Mouse (Mus musculus) kidney, embryonic 16.5 days (tissue): ENCODE data around the gene Vstm2a. TPM values are rescaled to one million over a fixed set of nuclear protein-coding genes. Genes with fewer than 3 reads are reported as not detected.
A peak's percentile ranks its signal among the peaks of the same experiment; 100 is the strongest.

Source experiments
- ATAC-seq: fragments of 200-750 bp; cut with Nextera tagmentation; 2 replicates; pipeline ENCODE4 v1.8.0; 2017; ENCODE audit warnings: moderate TSS enrichment; ENCODE audit not compliant: low FRiP score, low TSS enrichment
- H3K27ac ChIP-seq: fragments of 300-500 bp; sonication (generic); 2 replicates; pipeline ENCODE4 v1.5.1; 2014; ENCODE audit warnings: low read length
- H3K27me3 ChIP-seq: fragments of 300-500 bp; sonication (generic); 2 replicates; pipeline ENCODE4 v1.6.1; 2014; ENCODE audit warnings: low read length, control low read depth, mixed read lengths; ENCODE audit not compliant: insufficient read depth
- H3K36me3 ChIP-seq: fragments of 300-500 bp; sonication (generic); 2 replicates; pipeline ENCODE4 v1.6.1; 2014; ENCODE audit warnings: low read length, control low read depth, mixed read lengths; ENCODE audit not compliant: insufficient read depth
- H3K4me1 ChIP-seq: fragments of 300-500 bp; sonication (generic); 2 replicates; pipeline ENCODE4 v1.6.1; 2014; ENCODE audit warnings: low read length, control low read depth, mixed read lengths; ENCODE audit not compliant: insufficient read depth
- H3K4me2 ChIP-seq: fragments of 300-500 bp; sonication (generic); replicated peaks from 2 replicates; pipeline ENCODE4 v1.6.1; 2014; ENCODE audit warnings: low read depth, low read length
- H3K4me3 ChIP-seq: fragments of 300-500 bp; sonication (generic); 2 replicates; pipeline ENCODE4 v1.5.1; 2014; ENCODE audit warnings: mild to moderate bottlenecking, low read length
- H3K9ac ChIP-seq: fragments of 300-500 bp; sonication (generic); replicated peaks from 2 replicates; pipeline ENCODE4 v1.6.1; 2014; ENCODE audit warnings: low read length
- H3K9me3 ChIP-seq: fragments of 300-500 bp; sonication (generic); 2 replicates; pipeline ENCODE4 v1.6.1; 2016; ENCODE audit warnings: low read length, control low read depth
- WGBS: fragments of 180-500 bp; shearing (Covaris S2); extraction: QIAGEN DNeasy Blood & Tissue Kit; methylation state at CpG from one replicate; pipeline ENCODE4 v1.1.7; 2014; 5-methylcytosine and 5-hydroxymethylcytosine counted together
- polyA plus RNA-seq: library from polyadenylated mRNA; unstranded; fragments of >200 nt; fragmentation: Nextera tagmentation; extraction: Ambion mirVana; gene quantifications from 2 replicates; pipeline ENCODE4 v1.2.1, GENCODE M21; 2015

Gene Vstm2a
- polyA plus RNA-seq, 1 experiment from 2014 or later, result 0.56 TPM

- H3K9me3 ChIP-seq, result no peaks in the 10 kb centered on the region
- 49% methylated on average over 1 of the region's 1 CpGs for WGBS
Observed at GRCm38 (mm10) chr11:16299960-16300359, 42.4 kb downstream of the Vstm2a start.

GRCm38 (mm10) chr11:16300709-16301108 lies 43.2 kb downstream of the Vstm2a start:
- Histone ChIP-seq H3K4me3 (no peak overlapping the region), H3K4me2 (no peak overlapping the region), H3K9me3 (no peaks in the 10 kb centered on the region), H3K27ac (no peak overlapping the region), H3K27me3 (no peaks in the 10 kb centered on the region), H3K9ac (no peak overlapping the region), H3K4me1 (no peaks in the 10 kb centered on the region), H3K36me3 (no peaks in the 10 kb centered on the region)
- no peak for ATAC-seq
- 68% methylated on average over 2 of the region's 2 CpGs for WGBS

More at GRCm38 (mm10) chr11:16299960-16300359, 42.4 kb downstream of the Vstm2a start:
- Histone ChIP-seq H3K27me3 (no peaks in the 10 kb centered on the region), H3K4me1 (no peaks in the 10 kb centered on the region), H3K4me2 (no peak overlapping the region), H3K4me3 (no peak overlapping the region), H3K9ac (no peak overlapping the region), H3K27ac (no peak overlapping the region), H3K36me3 (no peaks in the 10 kb centered on the region)
- ATAC-seq, result no peak

GRCm38 (mm10) chr11:16315097-16315496 lies 57.6 kb downstream of the Vstm2a start:
- Histone ChIP-seq H3K27me3 (no peaks in the 10 kb centered on the region), H3K36me3 (no peaks in the 10 kb centered on the region), H3K9ac (no peak overlapping the region), H3K4me3 (no peak overlapping the region), H3K9me3 (no peaks in the 10 kb centered on the region), H3K4me2 (no peak overlapping the region), H3K27ac (no peak overlapping the region), H3K4me1 (no peaks in the 10 kb centered on the region)
- no peak for ATAC-seq
- WGBS, result 85% methylated on average over 2 of the region's 2 CpGs

- Histone ChIP-seq H3K9ac (no peak overlapping the region), H3K4me3 (no peak overlapping the region), H3K27me3 (no peaks in the 10 kb centered on the region), H3K27ac (no peak overlapping the region), H3K4me1 (no peaks in the 10 kb centered on the region), H3K9me3 (no peaks in the 10 kb centered on the region), H3K4me2 (no peak overlapping the region), H3K36me3 (no peaks in the 10 kb centered on the region)
- ATAC-seq, result no peak
- WGBS, result 24% methylated on average over 3 of the region's 3 CpGs
Observed at GRCm38 (mm10) chr11:16345179-16345578, 87.7 kb downstream of the Vstm2a start.

GRCm38 (mm10) chr11:16345676-16346075 lies 88.2 kb downstream of the Vstm2a start:
- no peak overlapping the region for H3K4me2 ChIP-seq
- no peak overlapping the region for H3K4me3 ChIP-seq
- peak; percentile 27; the same call in 1 of the 2 replicates for ATAC-seq
- no peak overlapping the region for H3K27ac ChIP-seq
- H3K36me3 ChIP-seq, result no peaks in the 10 kb centered on the region
- no peaks in the 10 kb centered on the region for H3K9me3 ChIP-seq
- 60% methylated on average over 3 of the region's 3 CpGs for WGBS
- H3K27me3 ChIP-seq, result no peaks in the 10 kb centered on the region
- no peaks in the 10 kb centered on the region for H3K4me1 ChIP-seq
- H3K9ac ChIP-seq, result no peak overlapping the region

- Histone ChIP-seq H3K36me3 (no peaks in the 10 kb centered on the region), H3K9ac (no peak overlapping the region), H3K27ac (no peak overlapping the region), H3K4me3 (no peak overlapping the region), H3K9me3 (no peaks in the 10 kb centered on the region), H3K4me1 (no peaks in the 10 kb centered on the region), H3K27me3 (no peaks in the 10 kb centered on the region), H3K4me2 (no peak overlapping the region)
- ATAC-seq, result no peak
- 92% methylated on average over 4 of the region's 4 CpGs for WGBS
Observed at GRCm38 (mm10) chr11:16351915-16352314, 94.4 kb downstream of the Vstm2a start.

- H3K36me3 ChIP-seq, result no peaks in the 10 kb centered on the region
- H3K27ac ChIP-seq, result no peak overlapping the region
- H3K9me3 ChIP-seq, result no peaks in the 10 kb centered on the region
- H3K27me3 ChIP-seq, result no peaks in the 10 kb centered on the region
- no peaks in the 10 kb centered on the region for H3K4me1 ChIP-seq
- no peak overlapping the region for H3K9ac ChIP-seq
- no peak overlapping the region for H3K4me3 ChIP-seq
- ATAC-seq, result no peak
- H3K4me2 ChIP-seq, result no peak overlapping the region
Observed at GRCm38 (mm10) chr11:16354356-16354755, 96.8 kb downstream of the Vstm2a start.

GRCm38 (mm10) chr11:16366852-16367587 lies 109.5 kb downstream of the Vstm2a start:
- whole genome bisulfite sequencing, result 82% methylated on average over 8 of the region's 8 CpGs
- no peak overlapping the region for H3K4me2 ChIP-seq
- no peak for ATAC-seq
- H3K4me1 ChIP-seq, result no peaks in the 10 kb centered on the region
- no peak overlapping the region for H3K9ac ChIP-seq
- H3K36me3 ChIP-seq, result no peaks in the 10 kb centered on the region
- no peaks in the 10 kb centered on the region for H3K27me3 ChIP-seq
- H3K9me3 ChIP-seq, result no peaks in the 10 kb centered on the region
- H3K4me3 ChIP-seq, result no peak overlapping the region
- no peak overlapping the region for H3K27ac ChIP-seq

- Histone ChIP-seq H3K36me3 (no peaks in the 10 kb centered on the region), H3K4me3 (no peak overlapping the region), H3K9ac (no peak overlapping the region), H3K9me3 (no peaks in the 10 kb centered on the region), H3K27me3 (no peaks in the 10 kb centered on the region), H3K4me2 (no peak overlapping the region), H3K27ac (no peak overlapping the region), H3K4me1 (no peaks in the 10 kb centered on the region)
- WGBS, result 43% methylated on average over 2 of the region's 2 CpGs
- peak; percentile 31; the same call in 1 of the 2 replicates for ATAC-seq
Observed at GRCm38 (mm10) chr11:16403627-16404026, 146.1 kb downstream of the Vstm2a start.

- Histone ChIP-seq H3K9me3 (no peaks in the 10 kb centered on the region), H3K36me3 (no peaks in the 10 kb centered on the region), H3K4me3 (no peak overlapping the region), H3K9ac (no peak overlapping the region), H3K4me2 (no peak overlapping the region), H3K4me1 (no peaks in the 10 kb centered on the region), H3K27me3 (no peaks in the 10 kb centered on the region), H3K27ac (no peak overlapping the region)
- peak; percentile 77; the same call in 1 of the 2 replicates for ATAC-seq
- WGBS, result 43% methylated on average over 1 of the region's 1 CpGs
Observed at GRCm38 (mm10) chr11:16411736-16412135, 154.2 kb downstream of the Vstm2a start.
